Mouse (Mus musculus) layer of hippocampus, adult 8-10 months (tissue): ENCODE measurements around the gene Gpa33. TPM values are rescaled to one million over a fixed set of nuclear protein-coding genes. Genes with fewer than 3 reads are reported as not detected.
A peak's percentile ranks its signal among the peaks of the same experiment; 100 is the strongest.
"Not testable (repeated sequence)": the region's sequence is repeated elsewhere in the genome, so short reads cannot be mapped to it uniquely, and the experiment has no call there.

ENCODE experiments used
- DNase-seq, 2 experiments: peaks; one replicate each; pipeline ENCODE4 v3.0.0; 2022; ENCODE audit warnings: low spot score in 2 of 2
- total RNA-seq, 4 experiments: library from RNA; stranded (reverse); gene quantifications; 2 replicates each; pipeline ENCODE4 v1.2.4; 2022

The Gpa33 gene
- total RNA-seq, 4 experiments from 2014 or later = 0.17 TPM; not detected in 3

GRCm38 (mm10) chr1:166132367-166132766 is 2.3 kb downstream of the Gpa33 start:
- no peak for DNase-seq

- no peak for DNase-seq
Observed at GRCm38 (mm10) chr1:166135091-166135740, 5.2 kb downstream of the Gpa33 start.

DNA sequence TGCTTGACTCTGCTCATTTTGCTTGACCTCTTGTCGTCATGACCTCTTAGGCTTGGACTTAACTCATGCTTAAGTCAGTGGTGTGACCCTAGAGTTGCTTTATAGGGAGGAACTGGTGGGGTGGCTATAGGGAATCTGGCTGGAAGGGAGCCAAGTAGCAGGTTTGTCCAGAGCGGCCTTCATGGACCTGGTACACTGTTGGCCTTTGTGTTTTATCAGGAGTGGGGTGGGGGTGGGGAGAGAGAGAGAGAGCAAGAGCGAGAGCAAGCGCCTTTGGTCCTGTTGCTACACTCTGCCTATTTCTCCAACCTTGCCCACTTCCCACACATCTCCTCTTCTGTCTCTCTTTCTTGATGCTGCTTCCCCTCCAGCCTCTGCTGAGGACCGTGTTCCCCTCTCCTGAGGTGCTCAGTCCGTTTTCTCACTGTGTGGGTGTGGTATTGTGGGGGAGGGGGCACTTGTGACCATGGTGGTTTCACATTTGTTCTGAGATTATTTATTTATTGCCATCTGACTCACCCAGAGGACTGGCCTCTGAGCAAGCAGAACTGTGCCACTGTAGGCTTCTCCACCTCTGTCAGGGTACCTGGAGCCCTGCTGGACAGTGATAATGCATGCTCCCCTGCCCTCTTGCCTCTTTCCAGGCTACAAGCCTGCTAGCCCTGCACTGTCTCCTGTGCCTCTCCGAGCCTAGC is 7.4 kb downstream of the Gpa33 start:
- DNase-seq = no peak

DNA sequence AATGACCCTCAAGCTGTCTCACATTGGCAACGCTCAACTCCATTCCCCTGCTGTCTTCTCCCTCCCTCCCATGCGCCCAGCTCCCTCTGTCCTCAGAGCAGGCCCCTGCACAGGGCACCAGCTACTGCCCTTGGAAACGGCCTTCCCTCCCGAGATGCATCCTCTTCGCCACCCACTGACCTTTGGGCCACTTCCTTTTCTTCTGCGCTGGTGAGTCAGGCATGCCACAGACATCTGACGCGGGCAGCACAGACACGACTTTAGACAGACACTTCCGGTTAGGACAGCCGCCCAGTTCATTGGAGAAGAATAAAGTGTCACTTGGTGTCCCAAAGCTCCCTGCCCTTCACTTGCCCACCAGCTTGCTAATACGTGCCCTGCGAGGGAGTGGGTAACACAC is 8.1 kb downstream of the Gpa33 start:
- no peak for DNase-seq

DNA sequence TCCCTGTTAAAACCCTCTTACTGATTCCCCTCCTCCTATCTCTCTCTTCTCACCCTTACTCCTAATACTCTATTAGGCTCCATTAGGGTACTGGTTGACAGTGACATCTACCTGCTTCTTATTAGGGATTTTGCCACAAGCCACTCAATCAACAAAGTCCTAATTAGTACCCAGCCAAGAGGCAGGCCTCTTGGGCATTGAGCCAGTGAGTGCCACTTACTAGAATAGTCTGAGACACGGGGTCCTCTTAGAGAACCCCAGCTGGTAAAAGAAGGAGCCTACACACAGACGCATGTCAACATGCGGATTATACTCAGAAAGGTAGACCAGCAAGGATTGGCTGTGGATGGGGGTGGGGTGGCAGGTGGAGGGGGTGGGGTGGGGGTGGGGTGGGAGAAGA is 9.1 kb downstream of the Gpa33 start:
- DNase-seq = no peak

DNA sequence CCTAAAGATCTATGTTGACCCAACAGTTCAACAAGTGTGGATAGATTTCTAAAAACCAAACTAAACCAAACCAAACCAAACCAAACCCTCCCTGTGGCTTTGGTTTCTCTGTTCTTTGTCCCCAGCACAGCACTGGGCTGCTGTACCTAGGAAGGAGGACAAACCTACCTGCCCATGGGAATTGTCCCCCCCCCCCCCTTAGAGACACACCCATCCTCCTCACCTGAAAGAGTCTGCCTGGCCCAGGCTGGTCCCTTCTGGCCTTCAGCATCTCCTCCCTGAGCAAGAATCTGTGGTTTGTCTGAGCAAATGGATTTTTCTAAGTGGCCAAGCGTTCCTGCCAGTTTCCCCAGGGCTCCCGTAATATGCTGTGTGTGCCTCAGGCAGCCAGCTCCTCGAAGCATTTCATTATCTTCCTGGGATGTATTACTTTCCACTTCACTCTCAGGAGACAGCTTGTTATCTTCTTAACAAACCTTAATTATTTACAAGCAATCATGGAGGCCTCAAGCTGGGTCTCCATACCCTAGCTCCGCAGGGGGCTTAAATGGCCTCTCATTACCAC is 9.7 kb downstream of the Gpa33 start:
- DNase-seq = no peak

- DNase-seq = not testable (repeated sequence)
Observed at GRCm38 (mm10) chr1:166141868-166142267, 11.8 kb downstream of the Gpa33 start.

DNA sequence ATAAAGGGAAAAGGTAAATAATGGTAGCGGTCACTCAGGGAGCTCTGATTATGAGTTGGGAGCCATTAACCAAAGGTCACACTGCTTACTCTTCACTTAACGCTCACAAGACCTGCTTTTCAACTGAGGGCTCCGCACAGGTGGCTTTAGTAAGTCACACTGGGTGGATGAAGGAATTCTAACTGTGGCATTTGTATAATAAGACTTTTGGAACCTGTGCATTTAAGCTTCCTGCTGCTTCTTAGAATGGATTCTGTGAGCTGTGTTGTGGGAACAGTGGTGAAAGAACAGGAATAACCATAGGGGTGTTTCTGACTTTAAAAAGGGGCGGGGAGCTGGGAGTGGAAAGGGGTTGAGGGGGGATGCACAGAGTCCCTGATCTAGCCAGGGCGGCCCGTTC is 12.3 kb downstream of the Gpa33 start:
- no peak for DNase-seq

DNA sequence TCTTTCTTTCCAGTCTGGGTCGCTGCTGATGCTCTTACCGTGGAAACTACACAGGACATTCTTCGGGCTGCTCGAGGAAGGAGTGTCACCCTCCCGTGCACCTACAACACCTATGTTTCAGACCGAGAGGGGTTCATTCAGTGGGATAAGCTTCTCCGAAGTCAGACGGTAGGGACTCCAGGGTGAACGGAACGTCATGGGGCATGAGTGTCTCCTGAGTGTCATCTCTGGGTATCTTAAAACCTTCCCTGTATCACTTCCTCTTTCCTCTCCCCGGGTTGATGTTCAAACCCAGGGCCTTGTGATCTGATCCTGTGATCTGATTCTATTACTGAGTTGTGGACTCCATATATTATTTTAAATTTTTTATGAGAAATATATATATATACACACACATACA is 16.6 kb downstream of the Gpa33 start:
- no peak for DNase-seq

DNA sequence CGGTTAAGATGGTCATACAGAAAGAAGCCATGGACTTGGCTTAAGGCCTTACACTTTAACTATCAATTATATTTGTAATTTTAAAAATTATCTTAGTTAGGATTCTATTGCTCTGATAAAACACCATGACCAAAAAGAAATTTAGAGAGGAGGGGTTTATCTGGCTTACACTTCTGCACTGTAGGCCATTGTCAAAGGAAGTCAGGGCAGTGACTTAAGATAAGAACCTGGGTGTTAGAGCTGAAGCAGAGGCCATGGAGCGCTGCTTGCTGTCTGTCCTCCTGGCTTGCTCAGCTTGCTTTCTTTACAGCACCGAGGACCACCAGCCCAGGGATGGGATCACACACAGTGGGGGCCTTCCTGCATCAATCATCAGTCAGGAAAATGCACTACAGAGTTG is 17.6 kb downstream of the Gpa33 start:
- DNase-seq = no peak

- no peak for DNase-seq
Observed at GRCm38 (mm10) chr1:166149441-166149840, 19.4 kb downstream of the Gpa33 start.

DNA sequence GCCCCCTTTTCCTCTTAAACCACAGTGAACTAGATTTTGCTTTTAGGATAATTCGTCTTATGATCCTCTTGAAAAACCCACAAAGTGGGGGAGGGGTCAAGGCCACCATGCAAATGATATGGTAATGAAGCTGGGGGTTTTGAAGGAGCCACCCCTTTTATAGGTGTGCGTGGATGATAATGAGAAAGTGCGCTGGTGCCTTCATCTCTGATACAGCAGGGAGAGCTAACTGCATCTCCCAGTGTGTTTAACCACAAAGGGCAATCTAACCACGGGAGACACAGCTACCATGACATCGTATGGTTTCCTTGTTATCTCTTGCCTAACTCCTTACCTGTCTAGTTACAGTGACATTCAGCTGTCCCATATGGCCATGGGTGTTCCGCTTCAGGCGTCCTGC is 20.0 kb downstream of the Gpa33 start:
- no peak for DNase-seq

DNA sequence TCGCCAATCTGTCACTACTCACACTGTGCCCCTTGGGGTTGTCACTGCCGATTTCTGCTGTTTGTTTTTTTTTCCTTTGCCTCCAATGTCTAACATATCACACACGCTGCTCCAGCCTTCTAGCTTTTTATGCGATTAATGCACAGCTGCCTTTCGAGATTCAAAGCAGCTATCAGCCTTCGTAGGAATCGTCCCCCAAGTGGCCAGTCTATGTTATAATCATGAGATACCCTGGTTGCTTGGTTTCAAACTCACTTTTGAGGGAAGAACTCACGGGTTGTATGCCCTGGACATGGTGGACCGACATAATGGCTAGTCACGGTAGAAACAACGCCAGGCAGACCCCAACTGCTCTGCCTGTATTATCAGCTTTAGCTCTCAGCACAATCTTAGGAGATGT is 21.3 kb downstream of the Gpa33 start:
- no peak for DNase-seq

- no peak for DNase-seq
Observed at GRCm38 (mm10) chr1:166152034-166152433, 22.0 kb downstream of the Gpa33 start.

DNA sequence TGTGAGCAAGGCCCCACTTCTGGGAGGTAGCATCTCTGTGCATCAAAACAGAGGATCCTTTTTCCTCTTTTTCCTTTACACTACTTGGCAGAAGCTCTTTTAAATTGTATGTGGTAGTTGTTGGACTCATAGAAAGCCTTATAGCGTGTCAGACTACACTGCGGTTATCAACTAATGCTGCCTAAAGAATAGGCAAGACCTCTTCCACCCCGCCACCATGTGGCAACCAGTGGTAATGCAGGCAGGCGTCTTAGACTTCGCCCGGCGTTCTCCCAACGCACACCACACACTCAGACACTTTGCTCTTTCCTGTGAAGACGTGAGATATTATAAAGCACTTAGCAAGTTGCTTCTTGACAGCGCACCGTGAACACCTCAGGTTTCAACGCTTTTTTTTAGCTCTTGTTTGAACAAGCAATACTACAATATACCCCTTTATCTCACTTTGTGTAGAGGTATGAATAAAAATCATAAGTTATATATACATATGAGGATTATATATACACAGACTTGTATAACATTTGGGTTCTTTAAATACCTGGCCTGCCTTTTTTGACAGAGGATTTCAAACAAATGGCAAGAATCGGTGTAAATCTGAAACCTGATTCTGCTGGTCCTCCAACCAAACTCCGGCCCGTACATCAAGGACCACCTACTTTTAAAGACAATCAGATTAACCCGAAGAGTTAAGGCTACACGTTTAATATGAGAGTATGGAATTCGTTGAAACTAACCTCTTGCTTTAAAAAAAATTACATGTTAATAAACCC is 23.5 kb downstream of the Gpa33 start:
- peak; percentile 72 to 89 for DNase-seq

DNA sequence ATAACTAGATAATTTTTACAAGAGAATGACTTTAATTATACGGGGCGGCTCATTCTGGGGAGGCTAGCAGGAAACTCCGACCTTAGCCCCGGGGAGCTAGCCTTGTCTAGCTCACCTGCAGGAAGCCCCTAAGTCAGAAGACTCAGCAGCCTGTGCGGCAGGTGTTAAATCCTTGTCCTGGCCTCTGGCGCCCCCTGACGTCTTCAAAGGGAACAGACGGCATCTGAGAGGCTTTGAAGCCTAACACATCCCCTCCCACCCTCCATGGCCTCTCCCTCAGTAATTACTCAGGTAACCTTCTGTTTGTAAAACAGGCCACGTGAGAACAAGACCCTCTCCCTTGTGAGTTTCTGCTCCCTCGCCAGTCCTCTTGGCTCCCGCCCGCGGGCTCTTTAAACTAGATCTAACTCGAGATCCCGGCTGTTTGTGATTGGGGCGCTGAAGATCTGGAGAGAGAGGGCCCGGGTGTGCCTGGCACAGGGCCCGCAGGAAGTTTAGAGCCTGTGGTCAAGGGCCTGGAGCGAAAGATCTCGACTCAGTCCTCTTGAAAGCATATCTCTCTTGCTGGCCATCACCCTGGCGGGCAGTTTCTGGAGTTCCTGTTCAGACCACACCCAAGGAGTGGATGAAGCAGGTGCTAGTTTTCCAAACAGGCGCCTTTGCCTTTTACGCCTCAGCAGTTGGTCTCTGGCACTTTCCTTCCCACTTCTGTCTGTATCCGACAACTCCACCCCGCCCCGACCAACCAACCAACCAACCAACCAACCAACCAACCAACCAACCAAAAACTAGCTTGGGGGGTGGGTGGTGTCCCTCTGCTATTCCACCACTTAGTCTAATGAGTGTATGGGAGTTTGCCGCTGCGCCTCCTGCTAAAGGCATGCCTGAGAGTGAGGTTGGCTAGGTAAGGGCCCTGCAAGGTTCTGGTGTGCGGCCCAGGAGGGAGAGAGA is 24.4 kb downstream of the Gpa33 start:
- DNase-seq = peak; percentile 35 to 74

DNA sequence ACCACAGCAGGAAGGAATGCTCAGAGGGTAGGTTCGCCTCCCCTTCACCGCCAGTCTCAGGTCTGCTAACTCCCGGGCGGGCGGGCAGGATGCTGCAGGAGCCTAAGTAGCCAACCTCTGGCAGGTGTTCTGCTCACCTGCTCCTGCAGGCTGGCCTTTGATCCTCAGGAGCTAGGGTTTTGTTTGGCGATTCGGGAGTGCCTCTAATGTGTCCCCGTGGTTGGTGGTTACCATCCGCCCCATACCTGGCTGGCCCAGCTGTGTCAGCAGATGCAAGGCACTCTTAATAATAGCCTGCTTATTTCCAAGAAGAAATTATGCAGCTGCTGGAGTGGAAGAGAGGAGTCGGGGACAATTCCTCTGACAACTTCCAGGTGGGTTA is 25.1 kb downstream of the Gpa33 start:
- no peak for DNase-seq

GRCm38 (mm10) chr1:166157712-166158111 is 27.7 kb downstream of the Gpa33 start:
- no peak for DNase-seq

DNA sequence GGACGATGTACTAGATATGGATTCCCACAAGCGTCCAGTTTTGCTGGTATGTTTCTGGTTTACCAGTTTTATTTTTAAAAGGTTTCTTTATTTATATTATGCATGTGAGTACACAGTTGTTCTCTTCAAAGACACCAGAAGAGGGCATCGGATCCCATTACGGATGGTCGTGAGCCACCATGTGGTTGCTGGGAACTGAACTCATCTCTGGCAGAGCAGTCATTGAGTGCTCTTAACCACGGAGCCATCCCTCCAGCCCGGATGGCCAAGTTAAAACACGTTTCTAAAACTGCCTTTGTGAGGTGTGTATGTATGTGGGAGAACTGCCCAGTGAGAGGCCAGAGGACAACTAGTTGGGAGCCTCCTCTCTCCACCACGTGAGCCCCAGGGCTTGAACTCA is 28.6 kb downstream of the Gpa33 start:
- DNase-seq = no peak

GRCm38 (mm10) chr1:166160111-166160510 is 30.1 kb downstream of the Gpa33 start:
- no peak for DNase-seq
